Mouse (Mus musculus): ENCODE measurements around the gene Adgrb3.

- no peak for TF ChIP-seq POLR2A (IDR thresholded peaks at IDR 0.05; ENCODE audit: borderline replicate concordance, extremely low read depth, low read depth, low read length)
- no peak for TF ChIP-seq CTCF (IDR thresholded peaks at IDR 0.05; ENCODE audit: insufficient read depth, low read length)
These were observed 663.3 kb downstream of the Adgrb3 start for GRCm38 (mm10) chr1:25166036-25166796.

Measured in lung, adult 2 months (tissue).